Mouse (Mus musculus) thymus, adult 2 months (tissue): ENCODE measurements around the gene Cactin.

ENCODE experiments used
- CTCF ChIP-seq: fragments of 200-500 bp; IDR thresholded peaks from 2 replicates; pipeline ENCODE4 v1.5.1; 2012; ENCODE audit warnings: mild to moderate bottlenecking, control low read depth, low read length, moderate library complexity, borderline replicate concordance; ENCODE audit not compliant: control insufficient read depth, poor library complexity, insufficient read depth; ENCODE audit errors: extremely low read depth
- POLR2A ChIP-seq: fragments of 200-500 bp; IDR thresholded peaks from 2 replicates; pipeline ENCODE4 v1.6.1; 2012; ENCODE audit warnings: mild to moderate bottlenecking, low read length, control low read depth, moderate library complexity; ENCODE audit not compliant: control insufficient read depth, poor library complexity, insufficient read depth; ENCODE audit errors: extremely low read depth

DNA sequence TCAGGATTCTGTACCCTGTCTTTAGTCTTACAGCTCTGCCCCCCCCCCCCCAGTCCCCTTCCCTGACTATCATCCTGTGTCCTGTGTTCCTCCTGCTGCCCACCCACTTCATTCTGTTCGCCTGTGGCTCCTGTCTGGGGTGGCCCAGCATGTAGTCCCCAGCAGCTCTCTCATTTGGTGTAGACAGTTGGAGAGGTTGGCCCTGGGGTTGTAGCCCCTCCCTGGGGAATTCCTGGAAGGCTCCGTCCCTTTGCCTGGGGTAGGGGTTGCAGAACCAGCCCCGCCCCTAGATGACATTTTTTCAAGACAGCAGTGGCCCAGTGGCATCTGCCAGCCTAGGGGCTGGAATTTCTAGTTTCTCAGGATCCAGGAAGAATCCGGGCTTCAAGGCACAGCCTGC lies 37.3 kb downstream of the Cactin start:
- no peak for TF ChIP-seq CTCF
- TF ChIP-seq POLR2A = no peak
